Mouse (Mus musculus): ENCODE measurements at regions not wholly inside any gene's neighbourhood (a gene's known extent, or its start where the extent isn't known, plus 50 kb on each side); places are given as distances from the start of the nearest gene placed in this dataset.

DNA sequence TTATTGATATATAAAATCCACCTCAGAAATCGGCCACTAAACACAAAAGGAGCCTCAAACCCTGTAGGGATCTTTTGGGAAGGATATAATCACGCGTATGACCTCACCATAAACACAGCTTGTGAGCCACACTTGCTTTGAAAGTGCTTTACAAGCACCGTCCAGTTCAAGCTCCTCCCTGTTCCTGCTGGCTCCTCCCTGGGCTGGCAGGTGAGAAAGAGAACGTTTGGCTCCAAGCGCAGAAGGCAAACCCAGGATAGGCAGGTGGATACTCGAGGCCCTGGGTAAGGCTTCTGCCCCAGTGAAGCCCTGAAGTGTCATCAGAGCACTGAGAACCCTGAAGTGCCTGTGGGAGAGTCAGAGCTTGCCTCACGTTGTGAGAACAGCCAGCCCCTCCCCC is 187.9 kb upstream of the Runx1 start:
- no peak for DNase-seq (ENCODE audit: low spot score)

GRCm38 (mm10) chr16:93013256-93013655 is 187.3 kb upstream of the Runx1 start:
- DNase-seq (ENCODE audit: low spot score): no peak

DNA sequence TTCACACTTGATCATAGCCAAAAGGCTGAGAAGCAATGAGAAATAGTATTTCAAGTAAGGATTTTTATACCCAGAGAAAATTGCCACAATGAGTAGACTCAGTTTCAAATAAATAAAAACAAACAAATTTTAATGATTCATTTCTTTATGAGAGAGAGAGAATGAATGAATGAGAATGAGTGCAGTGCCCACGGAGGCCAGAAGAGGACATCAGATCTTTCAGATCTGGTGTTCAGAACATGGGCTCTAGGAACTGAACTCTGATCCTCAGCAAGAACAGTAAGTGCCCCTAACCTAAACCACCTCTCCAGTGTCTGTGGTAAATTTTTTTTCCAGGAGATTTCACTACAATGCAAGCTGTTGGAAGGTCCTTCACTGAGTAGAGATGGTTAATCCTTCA is 185.5 kb upstream of the Runx1 start:
- no peak for DNase-seq (ENCODE audit: low spot score)

DNA sequence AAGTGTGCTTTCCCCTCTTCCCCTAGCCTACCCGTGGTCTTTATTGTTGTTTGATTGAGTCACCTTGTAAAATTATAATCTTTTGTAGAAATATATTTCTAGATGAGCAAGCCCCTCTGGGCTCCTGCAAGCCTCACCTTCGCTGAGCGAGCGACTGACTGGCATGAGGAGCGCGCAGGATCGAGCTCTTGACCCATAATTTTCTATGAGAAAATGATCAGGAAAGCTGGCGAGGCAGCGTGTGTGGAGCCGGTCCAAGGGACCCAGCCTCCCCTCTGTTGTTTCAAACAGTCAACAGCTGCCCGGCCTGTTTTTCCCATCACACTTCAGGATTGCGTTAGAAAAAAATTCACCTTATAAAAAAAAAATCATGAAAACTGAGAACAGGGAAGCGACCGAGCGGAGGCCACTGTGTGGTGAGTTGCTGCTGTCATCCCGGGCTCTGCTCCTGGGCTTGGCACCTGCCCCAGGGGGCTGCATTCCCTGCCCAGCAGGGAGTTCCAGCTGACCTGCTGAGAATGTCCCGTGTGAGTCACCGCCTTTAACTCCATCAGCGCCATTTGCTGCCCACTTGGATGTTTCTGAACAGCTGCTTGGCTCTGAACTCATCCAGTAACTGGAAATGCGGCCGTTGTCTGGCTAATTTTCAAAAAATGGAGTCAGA is 180.5 kb upstream of the Runx1 start:
- DNase-seq (ENCODE audit: low spot score): peak; percentile 55

DNA sequence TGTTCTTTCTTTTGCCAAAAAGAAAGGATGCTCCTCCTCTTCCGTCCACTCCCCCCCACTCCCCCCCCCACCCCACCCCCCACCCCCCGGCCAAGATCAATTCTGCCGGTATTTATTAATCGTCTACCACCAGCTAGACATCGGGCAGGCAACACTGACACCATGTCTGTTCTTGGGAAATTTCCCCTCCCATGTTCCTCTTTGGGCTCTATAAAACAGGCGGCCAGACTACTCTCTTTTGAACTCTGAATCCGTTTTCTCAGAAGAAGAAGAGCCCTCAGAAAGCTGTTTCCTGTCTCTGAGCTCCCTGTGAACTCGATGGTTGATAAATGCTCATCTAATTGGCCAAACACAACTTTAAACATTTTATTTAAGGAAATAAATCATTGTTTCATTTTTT is 179.5 kb upstream of the Runx1 start:
- no peak for DNase-seq (ENCODE audit: low spot score)

GRCm38 (mm10) chr16:93003830-93004229 is 177.9 kb upstream of the Runx1 start:
- no peak for DNase-seq (ENCODE audit: low spot score)

GRCm38 (mm10) chr16:92998689-92999088 is 172.7 kb upstream of the Runx1 start:
- no peak for DNase-seq (ENCODE audit: low spot score)

DNA sequence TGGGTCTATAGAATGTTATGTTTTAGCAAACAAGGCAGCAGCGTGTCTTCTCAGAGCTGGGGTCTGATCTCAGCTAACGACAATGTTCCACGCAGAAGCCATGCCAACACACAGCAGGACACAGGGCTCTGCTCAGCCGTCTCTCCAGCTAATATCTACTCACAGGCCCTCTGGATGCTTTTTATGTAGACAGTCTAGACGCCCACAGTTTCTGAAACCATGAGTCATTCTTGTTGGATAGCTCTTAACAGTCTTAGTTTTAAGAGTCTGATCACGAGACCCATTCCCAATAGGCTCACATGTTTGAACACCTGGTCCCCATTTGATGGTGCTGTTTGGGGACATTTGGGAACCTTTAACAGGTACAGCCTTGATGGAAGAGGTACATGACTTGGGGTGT is 171.7 kb upstream of the Runx1 start:
- no peak for DNase-seq (ENCODE audit: low spot score)

DNA sequence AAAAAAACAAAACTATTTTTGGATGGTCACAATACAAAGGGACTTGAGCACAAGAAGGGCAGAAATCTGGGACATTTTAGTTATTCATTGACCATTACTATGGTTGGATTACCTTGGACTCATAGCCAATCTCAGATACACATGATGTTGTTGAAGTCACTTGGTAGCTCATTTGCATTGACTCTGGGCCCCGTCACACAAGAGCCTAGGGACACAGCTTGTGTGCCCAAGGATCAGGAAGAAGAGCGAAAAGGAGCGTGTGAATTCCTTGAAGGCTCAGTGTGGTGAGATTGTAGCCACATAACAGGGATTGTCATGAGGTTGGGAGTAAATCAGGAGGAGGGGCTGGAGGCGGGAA is 170.0 kb upstream of the Runx1 start:
- DNase-seq (ENCODE audit: low spot score): no peak

GRCm38 (mm10) chr16:92995132-92995992 is 169.4 kb upstream of the Runx1 start:
- no peak for DNase-seq (ENCODE audit: low spot score)

DNA sequence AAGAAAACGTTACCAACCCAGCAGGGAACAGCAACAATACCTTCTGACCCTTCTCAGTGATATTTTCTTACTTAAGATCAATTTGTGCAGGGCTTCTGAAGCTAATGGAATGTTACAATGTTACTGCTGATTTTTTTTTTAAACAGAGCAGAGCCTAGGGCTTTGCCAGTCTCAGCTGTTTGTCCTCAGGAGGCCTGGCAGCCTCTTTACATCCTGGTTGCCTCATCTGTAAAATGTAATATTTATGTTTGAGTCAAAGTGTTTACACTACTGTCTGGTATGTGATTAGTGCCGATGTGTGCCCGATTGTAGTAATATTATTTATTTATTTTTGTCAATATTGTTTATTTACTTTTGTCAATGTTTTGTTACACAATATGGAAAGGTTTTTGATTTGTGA is 166.9 kb upstream of the Runx1 start:
- DNase-seq (ENCODE audit: low spot score): no peak

- DNase-seq (ENCODE audit: low spot score): no peak
Observed at GRCm38 (mm10) chr16:92991405-92991804, 165.5 kb upstream of the Runx1 start.

GRCm38 (mm10) chr16:92988416-92988815 is 162.5 kb upstream of the Runx1 start:
- DNase-seq (ENCODE audit: low spot score): no peak

GRCm38 (mm10) chr16:92988000-92988399 is 162.1 kb upstream of the Runx1 start:
- no peak for DNase-seq (ENCODE audit: low spot score)

DNA sequence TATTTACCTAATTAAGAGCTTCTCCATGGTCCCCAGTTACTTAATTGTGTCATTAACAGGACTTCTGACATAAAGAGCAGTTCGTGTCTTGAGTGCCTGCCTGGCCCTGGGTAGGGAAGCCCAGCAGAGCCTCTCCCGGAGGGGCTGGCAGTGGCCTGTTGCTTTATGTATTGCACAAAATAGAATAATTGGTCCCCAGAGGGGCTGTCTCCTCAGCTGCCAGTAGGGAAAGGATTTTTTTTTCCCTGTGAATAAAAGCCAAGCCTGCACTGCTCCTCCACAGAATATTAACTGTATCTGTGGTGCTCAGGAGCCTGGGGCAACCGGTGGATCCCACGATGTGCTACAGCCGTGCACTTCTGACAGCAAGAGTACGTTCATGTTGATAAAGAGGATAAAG is 159.8 kb upstream of the Runx1 start:
- DNase-seq (ENCODE audit: low spot score): peak; percentile 82

GRCm38 (mm10) chr16:92982934-92983333 is 157.0 kb upstream of the Runx1 start:
- DNase-seq (ENCODE audit: low spot score): no peak

DNA sequence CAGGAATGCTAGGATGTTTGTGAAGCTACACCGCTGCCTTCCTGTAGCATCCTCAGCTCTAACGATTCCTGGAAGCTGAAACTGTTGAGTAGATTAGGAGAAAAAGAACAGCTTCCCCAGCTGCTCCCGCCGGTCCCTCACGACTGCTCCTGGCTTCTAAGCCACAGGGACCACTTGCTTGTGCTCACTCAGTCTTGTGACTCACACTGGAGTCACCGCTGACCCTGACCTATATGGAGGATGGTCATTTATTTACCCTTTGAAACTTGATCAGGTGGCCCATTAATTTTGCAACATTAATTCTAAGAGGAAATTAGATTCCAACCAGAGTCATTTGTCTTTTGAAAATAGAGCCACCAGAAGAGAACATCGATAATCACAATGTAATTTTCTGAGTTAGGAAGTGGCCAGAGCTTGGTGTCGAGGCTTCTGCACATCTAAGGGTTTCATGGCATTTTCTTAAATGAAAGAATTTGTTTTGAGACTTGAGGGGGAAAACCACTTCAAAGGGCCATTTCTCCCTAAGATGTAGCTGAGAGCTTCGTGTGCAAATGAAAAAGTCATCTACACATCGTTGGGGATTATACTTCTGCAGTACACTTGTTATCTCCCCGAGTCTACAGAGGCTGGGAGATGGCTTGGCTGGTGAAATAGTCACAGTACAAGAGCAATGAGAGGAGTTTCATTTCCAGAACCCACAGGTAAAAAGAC is 153.8 kb upstream of the Runx1 start:
- DNase-seq (ENCODE audit: low spot score): no peak

GRCm38 (mm10) chr16:92976097-92976496 is 150.1 kb upstream of the Runx1 start:
- no peak for DNase-seq (ENCODE audit: low spot score)

- DNase-seq (ENCODE audit: low spot score): no peak
Observed at GRCm38 (mm10) chr16:92975090-92975489, 149.1 kb upstream of the Runx1 start.

GRCm38 (mm10) chr16:92972681-92973080 is 146.7 kb upstream of the Runx1 start:
- DNase-seq (ENCODE audit: low spot score): peak; percentile 61

DNA sequence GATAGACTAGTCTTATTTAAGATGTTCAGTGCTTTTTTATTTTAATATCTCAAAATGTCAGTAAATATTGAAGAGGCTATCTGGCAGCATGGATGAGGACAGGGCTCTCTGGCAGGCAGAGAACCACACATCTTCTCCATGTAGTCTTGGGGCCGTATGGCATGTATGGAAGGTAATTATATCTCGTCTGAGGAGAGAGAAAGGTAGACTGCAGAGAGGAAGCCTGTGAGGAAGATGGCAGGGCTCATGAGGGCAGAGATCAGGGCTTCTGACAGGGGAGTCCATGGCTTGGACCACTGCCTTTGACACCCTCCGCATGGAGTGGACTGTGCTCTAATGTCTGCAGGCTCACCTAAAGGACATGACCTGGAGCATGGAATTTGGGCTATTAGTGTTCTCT is 146.0 kb upstream of the Runx1 start:
- DNase-seq (ENCODE audit: low spot score): no peak

- no peak for DNase-seq (ENCODE audit: low spot score)
Observed at GRCm38 (mm10) chr16:92970587-92970986, 144.6 kb upstream of the Runx1 start.

GRCm38 (mm10) chr16:92969036-92969435 is 143.1 kb upstream of the Runx1 start:
- no peak for DNase-seq (ENCODE audit: low spot score)

Measured in adipocyte (in vitro differentiated cells).